Mouse (Mus musculus) lung, postnatal 0 days (tissue): ENCODE data around the gene Icam5.

ENCODE experiments used
- CTCF ChIP-seq: IDR thresholded peaks from 2 replicates; pipeline ENCODE4 v1.5.1; 2016; ENCODE audit warnings: antibody characterized with exemption, mild to moderate bottlenecking
- EP300 ChIP-seq: IDR thresholded peaks from 2 replicates; pipeline ENCODE4 v1.6.1; 2016; ENCODE audit warnings: antibody characterized with exemption, mild to moderate bottlenecking, control low read depth

DNA sequence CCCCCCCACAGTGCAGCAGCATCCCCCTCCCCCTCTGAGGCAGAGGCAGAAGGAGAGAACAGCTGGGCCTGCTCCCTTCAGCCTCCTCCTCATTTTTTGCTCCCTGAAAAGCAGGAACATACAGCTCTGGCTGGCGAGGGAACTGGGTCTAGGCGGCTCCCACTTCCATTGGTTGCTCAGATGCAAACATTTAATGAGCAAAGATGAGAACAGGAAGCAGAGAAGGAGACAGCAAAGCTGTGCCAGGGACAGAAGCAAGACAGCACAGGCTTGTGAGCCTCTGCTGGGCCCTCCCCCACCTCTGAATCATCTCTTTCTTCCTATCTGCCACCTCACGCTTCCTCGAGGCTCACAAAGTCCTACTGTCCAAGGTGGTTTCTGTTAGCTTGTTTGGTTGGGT lies 9.4 kb downstream of the Icam5 start:
- no peak for TF ChIP-seq CTCF
- TF ChIP-seq EP300: no peak
